Mouse (Mus musculus) liver, embryonic 11.5 days (tissue): Measurements from ENCODE around the gene Ybx1. TPM values are rescaled to one million over a fixed set of nuclear protein-coding genes. Genes with fewer than 3 reads are reported as not detected.

ENCODE experiments used
- ATAC-seq: fragments of 200-750 bp; cut with Nextera tagmentation; replicated peaks from 2 replicates; pipeline ENCODE4 v1.8.0; 2017; ENCODE audit warnings: moderate number of reproducible peaks, mild to moderate bottlenecking, moderate TSS enrichment, moderate library complexity; ENCODE audit not compliant: low FRiP score
- DNase-seq: peaks from one replicate; pipeline ENCODE4 v3.0.0-alpha.2; 2017; ENCODE audit warnings: low spot score
- H3K27ac ChIP-seq: fragments of 300-500 bp; sonication (generic); 2 replicates; pipeline ENCODE4 v1.5.1; 2014; ENCODE audit warnings: mild to moderate bottlenecking, low read depth, low read length, control low read depth
- H3K27me3 ChIP-seq: fragments of 300-500 bp; sonication (generic); replicated peaks from 2 replicates; pipeline ENCODE4 v1.6.1; 2014; ENCODE audit warnings: low read length, mixed read lengths; ENCODE audit not compliant: control insufficient read depth, insufficient read depth
- H3K36me3 ChIP-seq: fragments of 300-500 bp; sonication (generic); 2 replicates; pipeline ENCODE4 v1.6.1; 2014; ENCODE audit warnings: mild to moderate bottlenecking, low read length, moderate library complexity, mixed read lengths; ENCODE audit not compliant: control insufficient read depth, insufficient read depth
- H3K4me1 ChIP-seq: fragments of 300-500 bp; sonication (generic); replicated peaks from 2 replicates; pipeline ENCODE4 v1.6.1; 2014; ENCODE audit warnings: low read length, mixed read lengths; ENCODE audit not compliant: control insufficient read depth, insufficient read depth
- H3K4me2 ChIP-seq: fragments of 300-500 bp; sonication (generic); 2 replicates; pipeline ENCODE4 v1.6.1; 2014; ENCODE audit warnings: mild to moderate bottlenecking, control low read depth, moderate library complexity
- H3K4me3 ChIP-seq: fragments of 300-500 bp; sonication (generic); 2 replicates; pipeline ENCODE4 v1.5.1; 2014; ENCODE audit warnings: low read depth, low read length, control low read depth
- H3K9ac ChIP-seq: fragments of 300-500 bp; sonication (generic); 2 replicates; pipeline ENCODE4 v1.6.1; 2014; ENCODE audit warnings: low read depth, low read length, control low read depth
- H3K9me3 ChIP-seq: fragments of 300-500 bp; sonication (generic); 2 replicates; pipeline ENCODE4 v1.6.1; 2016; ENCODE audit warnings: low read length, inconsistent platforms, mixed read lengths; ENCODE audit not compliant: control insufficient read depth
- WGBS: fragments of 180-500 bp; shearing (Covaris S2); extraction: QIAGEN DNeasy Blood & Tissue Kit; methylation state at CpG from one replicate; pipeline ENCODE4 v1.1.7; 2014; 5-methylcytosine and 5-hydroxymethylcytosine counted together
- polyA plus RNA-seq: library from polyadenylated mRNA; unstranded; fragments of >200 nt; fragmentation: Nextera tagmentation; extraction: Ambion mirVana; gene quantifications from 2 replicates; pipeline ENCODE4 v1.2.1, GENCODE M21; 2014

Gene Ybx1
- polyA plus RNA-seq, 1 experiment from 2014 or later: 952 TPM

DNA sequence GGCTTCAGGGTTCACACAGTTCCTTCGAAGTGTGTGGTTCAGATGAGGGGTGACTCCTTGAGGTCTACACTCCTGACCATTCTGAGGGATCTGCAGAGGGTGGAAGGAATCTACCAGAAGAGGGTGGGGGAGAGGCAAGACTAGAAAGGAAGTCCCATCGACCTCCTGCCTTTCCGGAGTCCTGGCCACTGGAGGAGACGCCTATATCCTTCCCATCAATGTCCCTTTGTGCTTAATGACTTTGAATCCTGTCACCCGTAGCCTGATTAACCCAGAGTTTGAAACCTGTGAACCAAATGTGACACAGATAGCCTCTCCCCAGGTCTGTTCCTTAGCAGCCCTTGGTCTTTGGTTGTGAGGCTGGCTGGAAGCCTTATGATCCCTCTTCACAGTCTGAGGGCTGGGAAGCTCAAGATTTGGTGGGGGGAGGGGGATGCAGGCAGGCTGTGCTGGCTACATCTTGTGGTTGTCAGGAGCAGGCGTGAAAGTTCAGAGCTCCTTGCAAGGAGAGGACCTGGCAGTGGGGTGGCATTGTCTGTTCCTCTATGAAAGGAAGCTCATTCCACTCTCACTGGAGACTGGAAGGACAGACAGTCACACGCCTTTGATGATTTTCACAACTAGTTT lies 33.2 kb downstream of the Ybx1 start:
- no peak overlapping the region for H3K9ac ChIP-seq
- H3K4me2 ChIP-seq: no peak overlapping the region
- H3K36me3 ChIP-seq: no peaks in the 10 kb centered on the region
- no peak overlapping the region for H3K4me3 ChIP-seq
- H3K27me3 ChIP-seq: no peaks in the 10 kb centered on the region
- ATAC-seq (no peak), DNase-seq (no peak)
- WGBS: 34% methylated on average over 7 of the region's 7 CpGs
- H3K9me3 ChIP-seq: no peaks in the 10 kb centered on the region
- no peak overlapping the region for H3K27ac ChIP-seq
- H3K4me1 ChIP-seq: 0 out of 2 replicates have a peak, but pooled peaks cover 2% of the 10 kb centered on the region

DNA sequence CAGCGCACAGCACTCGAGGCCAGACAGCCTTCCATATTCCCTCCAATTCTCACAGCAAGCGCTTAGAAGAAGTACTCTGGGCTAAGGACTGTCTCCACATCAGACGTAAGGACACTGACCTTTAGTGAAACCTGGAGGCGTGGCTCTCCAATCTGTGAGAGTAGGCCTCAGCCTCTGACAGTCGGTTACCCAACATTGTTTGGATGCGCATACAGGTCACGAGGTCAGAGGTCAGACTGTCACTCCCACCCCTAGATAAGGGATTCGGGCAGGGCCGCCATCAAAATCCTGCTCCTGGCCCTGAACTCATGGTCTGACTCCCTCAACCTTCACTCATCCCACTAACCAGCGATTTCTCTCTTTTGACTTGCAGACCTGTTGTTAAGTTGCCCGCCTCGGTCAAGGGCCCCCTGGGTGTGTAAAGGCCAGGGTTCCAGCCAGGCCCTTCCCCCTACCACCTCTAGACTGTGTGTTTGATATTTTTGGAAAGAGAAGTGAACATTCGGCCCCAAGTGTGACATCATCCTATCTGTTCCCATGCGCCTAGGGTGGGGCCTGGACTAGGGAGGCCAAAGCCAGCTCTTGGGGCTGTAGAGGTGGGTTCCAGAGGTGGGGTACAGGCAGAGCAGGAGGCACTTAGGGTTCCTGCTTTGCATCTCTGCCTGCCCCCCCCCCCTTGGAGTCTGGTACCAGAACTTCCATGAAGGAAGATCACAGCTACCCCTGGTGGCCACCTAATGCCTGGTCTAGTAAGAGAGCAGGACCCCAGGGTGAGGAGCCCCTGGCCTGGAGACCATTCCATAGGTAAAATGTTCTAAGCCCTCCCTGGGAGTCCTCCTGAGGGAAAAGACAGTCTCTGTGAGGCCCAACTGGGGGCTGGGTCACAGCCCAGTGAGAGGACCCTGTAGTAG lies 34.8 kb downstream of the Ybx1 start:
- 69% methylated on average over 15 of the region's 15 CpGs for WGBS
- Histone ChIP-seq H3K9me3 (no peaks in the 10 kb centered on the region), H3K4me3 (no peak overlapping the region), H3K4me2 (no peak overlapping the region), H3K9ac (no peak overlapping the region), H3K27me3 (no peaks in the 10 kb centered on the region), H3K36me3 (no peaks in the 10 kb centered on the region), H3K4me1 (0 out of 2 replicates have a peak, but pooled peaks cover 2% of the 10 kb centered on the region), H3K27ac (no peak overlapping the region)
- ATAC-seq (no peak; the same call in 1 of the 2 replicates), DNase-seq (no peak)

DNA sequence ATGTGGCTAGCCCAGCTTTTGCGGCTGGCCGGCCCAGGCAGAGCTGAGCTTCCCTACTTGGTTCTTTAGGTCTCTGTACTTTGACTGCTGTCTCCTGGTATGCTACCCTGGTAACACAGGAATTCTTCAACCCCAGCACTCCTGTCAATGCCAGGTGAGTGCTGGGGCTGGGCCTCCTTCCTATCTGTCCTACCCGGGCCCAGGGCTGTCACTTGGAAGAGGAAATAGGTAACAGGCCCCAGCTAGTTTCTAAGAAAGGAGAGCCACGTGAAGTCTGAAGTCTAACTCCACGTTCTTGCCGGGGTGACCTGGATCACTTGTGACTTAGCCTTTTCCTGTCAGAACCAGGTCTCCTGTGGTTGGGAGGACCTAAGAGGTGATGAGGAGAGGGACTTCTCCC lies 37.3 kb downstream of the Ybx1 start:
- no peak for ATAC-seq
- Histone ChIP-seq H3K4me2 (no peak overlapping the region), H3K36me3 (no peaks in the 10 kb centered on the region), H3K4me1 (0 out of 2 replicates have a peak, but pooled peaks cover 2% of the 10 kb centered on the region), H3K4me3 (no peak overlapping the region), H3K27me3 (no peaks in the 10 kb centered on the region), H3K9me3 (no peaks in the 10 kb centered on the region), H3K27ac (no peak overlapping the region), H3K9ac (no peak overlapping the region)
- DNase-seq: no peak
- WGBS: 68% methylated on average over 6 of the region's 6 CpGs

DNA sequence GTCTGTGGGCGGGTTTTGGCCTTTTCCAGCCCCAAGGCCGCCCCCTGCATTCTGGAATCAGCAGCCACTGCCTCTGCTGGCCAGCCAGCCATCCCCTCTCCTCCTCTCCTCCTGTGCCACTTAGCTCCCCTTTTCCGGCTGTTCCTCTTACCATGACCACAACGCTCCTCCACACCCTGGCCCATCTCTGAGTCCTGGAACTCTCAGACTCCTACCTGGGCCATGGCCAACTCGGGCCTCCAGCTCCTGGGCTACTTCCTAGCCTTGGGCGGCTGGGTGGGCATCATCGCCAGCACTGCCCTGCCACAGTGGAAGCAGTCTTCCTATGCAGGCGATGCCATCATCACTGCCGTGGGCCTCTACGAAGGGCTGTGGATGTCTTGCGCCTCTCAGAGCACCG lies 39.1 kb downstream of the Ybx1 start, which contains the start of gene Cldn19:
Gene Cldn19 (plus strand): TSS at position 64 of the 400 bp plus-strand sequence.
- no peak for ATAC-seq
- no peaks in the 10 kb centered on the region for H3K9me3 ChIP-seq
- no peak within 1 kb of the TSS for H3K9ac ChIP-seq
- WGBS: 77% methylated on average over 12 of the region's 12 CpGs
- no peak within 1 kb of the TSS for H3K27ac ChIP-seq
- no peak for DNase-seq
- no peaks in the 10 kb centered on the region for H3K27me3 ChIP-seq
- H3K4me1 ChIP-seq: 0 out of 2 replicates have a peak, but pooled peaks cover 2% of the 10 kb centered on the region
- H3K4me2 ChIP-seq: no peak within 1 kb of the TSS
- no peaks in the 10 kb centered on the region for H3K36me3 ChIP-seq
- H3K4me3 ChIP-seq: no peak within 1 kb of the TSS

DNA sequence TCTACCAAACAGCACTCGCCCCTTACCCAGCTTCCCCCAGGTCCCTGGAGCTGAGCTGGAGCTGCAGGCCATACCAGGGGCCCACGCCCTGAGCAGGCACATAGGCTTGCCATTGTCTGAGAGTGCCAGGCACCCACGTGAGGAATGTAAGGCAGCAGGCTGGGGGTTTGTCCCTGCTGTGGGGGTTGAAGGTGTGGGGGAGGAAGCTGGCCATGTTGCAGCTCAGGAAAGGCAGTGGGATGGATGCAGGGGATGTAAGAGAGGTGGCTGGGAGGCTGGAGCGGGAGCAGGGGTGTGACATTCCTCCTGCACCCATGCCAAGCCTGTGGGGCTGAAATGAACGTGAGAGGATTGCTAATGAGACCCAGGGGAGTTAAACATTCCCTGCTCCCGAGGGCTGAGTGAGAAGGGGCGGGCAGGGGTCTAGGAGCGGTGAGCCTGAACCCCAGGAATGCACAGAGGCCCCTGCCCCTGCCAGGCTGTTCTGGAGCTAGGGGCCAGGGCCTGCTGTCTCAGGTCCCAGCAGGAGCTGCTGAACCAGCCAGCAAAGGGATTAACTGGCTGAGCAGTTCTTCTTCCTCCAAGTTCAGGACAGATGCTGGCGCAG lies 40.3 kb downstream of the Ybx1 start:
- H3K4me2 ChIP-seq: no peak overlapping the region
- no peaks in the 10 kb centered on the region for H3K4me1 ChIP-seq
- no peaks in the 10 kb centered on the region for H3K36me3 ChIP-seq
- no peak overlapping the region for H3K4me3 ChIP-seq
- no peak for ATAC-seq
- H3K27me3 ChIP-seq: no peaks in the 10 kb centered on the region
- no peak overlapping the region for H3K27ac ChIP-seq
- H3K9ac ChIP-seq: no peak overlapping the region
- 60% methylated on average over 9 of the region's 9 CpGs for WGBS
- DNase-seq: no peak
- H3K9me3 ChIP-seq: no peaks in the 10 kb centered on the region

DNA sequence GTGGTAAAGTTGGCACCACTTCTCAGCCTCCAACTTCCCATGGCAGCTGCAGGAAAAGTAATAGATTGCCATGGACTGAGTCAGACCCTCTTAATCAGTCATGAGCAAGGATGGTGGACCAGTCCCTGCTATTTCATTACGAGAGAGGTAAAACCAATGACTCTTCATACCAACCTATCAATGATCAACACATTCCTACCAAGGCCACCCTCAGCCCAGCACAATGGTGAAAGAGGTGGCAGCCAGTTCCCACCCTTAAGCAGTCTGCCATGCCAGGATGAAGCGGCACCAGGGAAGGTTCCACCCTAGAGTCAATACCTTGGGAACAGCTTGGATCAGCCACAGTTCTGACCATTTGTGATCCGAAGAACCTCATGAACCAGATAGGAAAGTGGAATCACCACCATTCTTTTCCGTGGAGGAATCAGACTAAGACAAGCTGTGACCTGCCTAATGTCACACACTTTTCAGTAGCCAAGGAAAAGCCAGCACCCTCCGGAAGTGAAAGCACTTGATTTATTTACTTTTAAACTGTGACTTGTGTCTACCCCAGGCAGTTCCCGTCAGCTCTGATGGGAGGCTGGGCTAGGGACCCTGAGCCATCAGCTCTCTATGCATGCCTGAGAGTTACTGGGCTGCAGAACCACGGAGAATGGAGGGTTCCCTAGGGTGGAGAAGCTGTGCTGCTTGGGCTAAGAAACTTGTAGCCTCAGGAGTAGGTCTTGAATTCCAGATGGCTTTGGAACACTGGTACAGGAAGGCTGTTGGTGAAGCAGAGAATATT lies 42.2 kb downstream of the Ybx1 start:
- H3K4me1 ChIP-seq: no peaks in the 10 kb centered on the region
- WGBS: 58% methylated on average over 7 of the region's 7 CpGs
- DNase-seq: no peak
- H3K9me3 ChIP-seq: no peaks in the 10 kb centered on the region
- H3K27ac ChIP-seq: no peak overlapping the region
- no peaks in the 10 kb centered on the region for H3K36me3 ChIP-seq
- no peak overlapping the region for H3K4me3 ChIP-seq
- no peak overlapping the region for H3K9ac ChIP-seq
- ATAC-seq: no peak
- no peaks in the 10 kb centered on the region for H3K27me3 ChIP-seq
- H3K4me2 ChIP-seq: no peak overlapping the region

DNA sequence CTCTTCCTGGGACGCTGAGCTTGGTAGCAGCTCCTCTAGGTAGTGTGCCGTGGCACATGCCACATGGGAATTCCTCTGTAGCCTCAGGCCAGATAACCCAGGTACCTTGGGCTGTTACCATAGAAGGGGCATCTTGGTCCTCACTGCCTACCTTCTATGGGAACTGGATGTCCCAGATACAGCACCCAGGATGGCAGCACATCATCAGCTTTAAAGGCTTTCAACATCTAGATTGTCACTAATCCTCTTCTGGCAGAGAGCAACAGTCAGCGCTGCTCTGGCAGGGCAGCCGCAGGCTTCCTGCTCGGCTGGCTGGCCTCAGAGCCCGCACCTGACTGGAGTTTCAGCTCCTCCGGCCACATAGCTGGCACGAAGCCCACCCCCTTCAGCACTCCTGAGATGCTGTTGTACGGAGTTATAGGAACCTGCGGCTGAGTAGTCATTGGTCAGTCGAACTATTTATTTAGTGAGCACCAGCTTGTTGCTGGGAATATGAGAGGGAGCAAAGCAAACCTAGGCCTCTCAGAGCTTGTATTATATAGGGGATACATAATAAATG lies 45.9 kb downstream of the Ybx1 start:
- H3K4me2 ChIP-seq: no peak overlapping the region
- no peaks in the 10 kb centered on the region for H3K9me3 ChIP-seq
- no peak overlapping the region for H3K4me3 ChIP-seq
- H3K9ac ChIP-seq: no peak overlapping the region
- DNase-seq (no peak), ATAC-seq (no peak)
- WGBS: 85% methylated on average over 11 of the region's 11 CpGs
- H3K4me1 ChIP-seq: no peaks in the 10 kb centered on the region
- H3K27me3 ChIP-seq: no peaks in the 10 kb centered on the region
- no peak overlapping the region for H3K27ac ChIP-seq
- no peaks in the 10 kb centered on the region for H3K36me3 ChIP-seq
